Mouse (Mus musculus) brain, embryonic 18.5 days (tissue): ENCODE data around the gene Arhgap17.

Experiments used
- DNase-seq: peaks from one replicate; pipeline ENCODE4 v3.0.0-alpha.2; 2012; ENCODE audit warnings: low read depth, low spot score

Arhgap17 gene

DNA sequence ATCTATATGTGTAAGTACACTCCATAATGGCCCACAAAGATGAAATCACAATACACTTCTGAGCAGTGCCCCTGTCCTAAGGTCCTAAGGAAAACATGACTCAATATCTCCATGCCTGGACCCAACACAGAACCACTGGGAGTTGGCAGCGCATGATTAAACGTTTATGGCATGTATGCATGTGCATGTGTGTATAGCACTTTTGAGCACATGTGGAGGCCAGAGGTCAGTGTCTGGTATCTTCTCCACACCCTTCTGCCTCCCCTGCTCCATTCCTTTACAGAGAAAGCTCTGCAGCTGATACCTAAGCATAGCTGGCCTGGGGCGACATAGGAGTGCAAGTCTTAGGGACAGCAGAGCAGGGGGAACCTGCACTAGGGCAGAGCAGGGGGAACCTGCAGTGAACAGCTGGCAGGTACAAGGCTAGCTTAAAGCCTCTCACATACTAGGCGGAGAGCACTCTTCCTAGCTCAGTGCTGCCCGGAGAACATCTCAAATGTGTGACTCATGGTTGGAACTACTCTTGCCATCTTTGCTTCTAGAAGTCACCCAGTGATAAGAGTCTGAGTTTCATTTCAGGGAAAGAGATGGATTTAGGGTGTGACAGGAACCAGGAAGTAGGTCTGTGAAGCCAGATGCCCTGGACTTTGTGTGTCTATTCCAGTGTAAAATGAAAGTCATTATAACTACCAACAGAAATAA is 25.5 kb downstream of the Arhgap17 start:
- no peak for DNase-seq

- DNase-seq: no peak
These were observed 27.8 kb downstream of the Arhgap17 start for GRCm38 (mm10) chr7:123341896-123342295.

GRCm38 (mm10) chr7:123338351-123338750 is 31.4 kb downstream of the Arhgap17 start:
- DNase-seq: no peak

DNA sequence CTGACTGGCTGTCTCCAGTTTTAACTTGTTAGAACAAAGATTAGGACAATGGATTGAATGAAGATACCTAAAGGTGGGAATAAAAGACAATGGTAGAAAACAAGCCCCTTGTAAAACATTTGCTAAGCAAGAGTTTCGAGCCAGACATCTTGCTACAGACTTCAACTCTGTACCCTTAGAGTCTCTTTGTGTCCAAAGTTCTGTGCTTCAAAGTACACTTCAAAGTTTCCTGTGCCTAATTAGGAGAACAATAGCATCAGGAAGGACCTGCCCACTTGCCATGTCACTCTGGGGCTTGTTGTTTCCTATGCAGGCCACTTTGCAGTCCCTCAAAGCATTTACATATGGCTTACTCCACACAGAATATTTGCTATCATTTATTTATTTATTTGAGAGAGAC is 33.4 kb downstream of the Arhgap17 start:
- DNase-seq: no peak

GRCm38 (mm10) chr7:123330506-123330905 is 39.2 kb downstream of the Arhgap17 start:
- no peak for DNase-seq

- DNase-seq: no peak
These were observed 41.8 kb downstream of the Arhgap17 start for GRCm38 (mm10) chr7:123327909-123328308.

GRCm38 (mm10) chr7:123326901-123327300 is 42.8 kb downstream of the Arhgap17 start:
- DNase-seq: no peak

- no peak for DNase-seq
These were observed 43.7 kb downstream of the Arhgap17 start for GRCm38 (mm10) chr7:123326062-123326461.

DNA sequence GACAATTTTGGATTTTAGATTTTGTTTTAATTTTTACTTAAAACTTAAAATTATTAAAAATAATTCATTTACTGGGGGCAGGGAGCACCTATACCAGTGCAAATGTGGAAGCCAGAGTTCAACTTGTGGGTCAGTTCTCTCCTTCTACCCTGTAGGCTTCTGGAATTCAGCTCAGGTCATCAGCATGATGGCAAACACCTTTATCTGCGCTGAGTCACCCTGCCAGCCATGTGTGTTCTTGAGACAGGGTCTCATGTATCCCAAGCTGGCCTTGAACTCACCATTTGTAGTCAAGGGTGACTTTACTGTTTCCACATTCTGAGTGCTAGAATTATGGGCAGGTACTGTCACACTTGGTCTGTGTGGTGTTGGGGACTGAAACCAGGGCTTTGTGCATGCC is 45.6 kb downstream of the Arhgap17 start:
- DNase-seq: no peak

GRCm38 (mm10) chr7:123323388-123323787 is 46.3 kb downstream of the Arhgap17 start:
- DNase-seq: no peak

DNA sequence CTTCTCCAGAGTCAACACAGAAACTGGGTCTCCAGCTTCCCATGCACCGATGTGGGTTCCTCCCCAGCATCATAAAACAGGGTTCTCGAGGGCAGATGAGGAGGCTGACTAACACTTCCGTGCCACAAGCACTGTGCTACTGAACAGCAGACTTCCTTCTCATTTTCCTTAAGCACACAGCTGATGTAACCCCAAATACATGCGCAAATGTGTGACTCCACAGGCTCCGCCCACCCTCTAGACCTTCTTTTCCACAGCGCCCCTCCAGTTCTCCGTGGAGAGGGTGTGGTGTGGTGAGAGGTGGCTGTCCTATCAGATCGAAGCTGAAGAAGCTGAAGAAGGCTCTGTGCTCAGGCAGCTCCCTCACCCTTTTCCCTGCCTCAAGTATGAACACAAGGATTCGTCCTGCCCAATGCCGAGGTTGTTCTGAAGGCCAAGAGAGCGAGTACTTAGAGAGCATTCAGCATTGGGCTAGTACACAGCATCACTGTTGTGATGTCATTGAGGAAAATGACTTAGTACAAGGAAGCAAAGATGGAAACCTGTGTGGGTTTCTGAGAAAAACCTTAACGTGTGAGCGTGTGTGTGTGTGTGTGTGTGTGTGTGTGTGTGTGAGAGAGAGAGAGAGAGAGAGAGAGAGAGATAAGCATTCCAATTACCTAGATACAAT is 47.1 kb downstream of the Arhgap17 start:
- no peak for DNase-seq

DNA sequence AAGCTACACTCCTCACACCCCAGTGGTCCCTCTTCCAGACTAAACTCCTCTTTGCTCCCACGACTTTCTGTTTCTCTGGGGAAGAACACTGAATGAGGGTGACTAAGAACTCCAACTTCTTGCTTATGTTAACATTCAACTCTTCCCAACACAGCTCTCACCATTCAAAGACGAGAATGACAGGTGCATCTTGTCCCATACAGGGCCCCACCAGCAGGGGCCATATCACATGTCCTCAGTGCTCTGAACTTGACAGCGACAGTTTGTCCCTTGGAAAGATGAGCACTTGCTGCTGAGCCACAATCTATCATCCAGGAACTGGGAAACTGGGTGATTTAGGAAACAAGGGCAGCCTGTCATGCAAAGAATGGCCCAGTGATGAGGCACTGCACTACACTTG is 57.0 kb downstream of the Arhgap17 start:
- no peak for DNase-seq

DNA sequence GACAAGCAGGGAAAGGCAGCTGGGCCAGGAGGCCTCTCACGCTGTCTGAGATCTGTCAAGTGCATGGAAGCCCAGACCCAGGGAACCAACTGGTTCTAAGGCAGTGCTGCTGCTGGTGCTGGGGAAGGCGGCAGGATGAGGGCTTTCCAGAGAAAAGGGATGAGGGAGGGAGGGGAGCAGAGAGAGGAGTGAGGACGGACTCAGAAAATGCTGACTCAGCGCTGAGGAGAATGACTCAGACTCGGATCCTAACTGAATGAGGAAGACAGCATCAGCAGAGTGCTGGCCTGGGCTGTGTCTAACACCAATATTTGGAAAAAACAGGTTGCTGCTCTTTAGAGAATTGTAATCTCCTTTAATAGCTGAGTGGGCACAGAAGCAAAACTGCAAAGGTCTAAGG is 57.9 kb downstream of the Arhgap17 start:
- DNase-seq: no peak

GRCm38 (mm10) chr7:123307887-123308558 is 61.7 kb downstream of the Arhgap17 start:
- no peak for DNase-seq

DNA sequence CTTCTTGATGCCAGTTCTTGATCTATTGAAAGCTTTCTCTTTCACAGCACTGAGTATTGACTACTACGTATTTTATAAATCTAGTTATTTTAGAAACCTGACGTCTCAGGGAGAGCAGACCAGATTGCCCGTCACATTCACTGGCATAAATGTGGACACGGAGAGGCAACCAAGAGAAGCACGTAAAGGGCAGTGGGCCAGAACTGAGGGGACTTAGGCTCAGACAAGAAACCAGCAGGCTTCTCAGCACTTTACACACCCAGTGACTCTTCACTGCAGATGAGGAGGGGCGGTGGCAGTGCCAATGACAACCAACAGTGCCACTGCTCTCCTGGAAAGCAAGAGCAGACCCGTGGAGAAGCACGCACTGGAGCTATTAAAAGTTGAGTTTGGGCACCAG is 62.5 kb downstream of the Arhgap17 start:
- DNase-seq: no peak

GRCm38 (mm10) chr7:123305397-123305796 is 64.3 kb downstream of the Arhgap17 start:
- DNase-seq: no peak

- no peak for DNase-seq
These were observed 69.5 kb downstream of the Arhgap17 start for GRCm38 (mm10) chr7:123300258-123300657.

- DNase-seq: no peak
These were observed 71.5 kb downstream of the Arhgap17 start for GRCm38 (mm10) chr7:123298225-123298624.

- no peak for DNase-seq
These were observed 73.6 kb downstream of the Arhgap17 start for GRCm38 (mm10) chr7:123296097-123296496.

GRCm38 (mm10) chr7:123295423-123295822 is 74.3 kb downstream of the Arhgap17 start:
- DNase-seq: no peak

DNA sequence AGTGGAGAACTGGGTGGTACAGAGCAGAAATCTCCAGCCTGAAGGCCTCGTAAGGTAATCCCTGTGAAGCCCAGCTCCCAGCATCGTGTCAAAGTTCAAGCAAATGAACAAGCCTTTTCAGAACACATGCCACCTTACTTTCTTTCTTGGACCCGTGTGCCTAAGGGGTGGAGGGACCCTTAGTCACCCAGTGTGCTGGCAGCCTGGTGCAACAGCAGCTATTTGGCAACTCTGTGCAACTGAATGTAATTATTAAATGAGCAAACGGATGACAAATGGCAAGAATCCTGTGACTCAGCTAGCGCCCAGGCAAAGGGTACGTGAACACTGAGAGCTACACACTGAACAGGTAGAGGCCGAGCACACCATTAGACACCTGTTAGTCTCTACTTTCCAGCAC is 75.8 kb downstream of the Arhgap17 start:
- no peak for DNase-seq

GRCm38 (mm10) chr7:123291942-123292341 is 77.8 kb downstream of the Arhgap17 start:
- DNase-seq: no peak

DNA sequence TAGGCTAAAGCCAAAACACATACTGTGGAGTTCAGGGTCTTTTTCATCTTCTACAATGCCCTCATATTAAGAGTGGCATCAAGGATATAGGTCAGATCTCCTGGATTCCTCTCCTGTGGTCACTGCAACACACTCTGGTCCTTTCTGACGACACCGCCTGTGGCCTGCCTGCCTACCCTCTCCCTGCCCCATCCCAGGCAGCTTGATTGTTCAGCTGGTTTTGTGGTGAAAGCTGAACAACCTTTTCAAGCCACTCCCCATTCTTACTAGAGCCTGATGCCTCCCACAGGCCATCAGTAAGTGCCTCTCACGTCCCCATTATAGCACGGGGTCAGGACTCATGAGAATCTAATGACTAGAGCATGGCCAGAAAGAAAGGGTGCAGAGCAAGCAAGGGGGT is 80.5 kb downstream of the Arhgap17 start:
- no peak for DNase-seq
